Mouse (Mus musculus): ENCODE measurements around the gene Med4. TPM values are rescaled to one million over a fixed set of nuclear protein-coding genes. Genes with fewer than 3 reads are reported as not detected.

Gene Med4
- polyA plus RNA-seq, 1 experiment from 2014 or later = 104 TPM

DNA sequence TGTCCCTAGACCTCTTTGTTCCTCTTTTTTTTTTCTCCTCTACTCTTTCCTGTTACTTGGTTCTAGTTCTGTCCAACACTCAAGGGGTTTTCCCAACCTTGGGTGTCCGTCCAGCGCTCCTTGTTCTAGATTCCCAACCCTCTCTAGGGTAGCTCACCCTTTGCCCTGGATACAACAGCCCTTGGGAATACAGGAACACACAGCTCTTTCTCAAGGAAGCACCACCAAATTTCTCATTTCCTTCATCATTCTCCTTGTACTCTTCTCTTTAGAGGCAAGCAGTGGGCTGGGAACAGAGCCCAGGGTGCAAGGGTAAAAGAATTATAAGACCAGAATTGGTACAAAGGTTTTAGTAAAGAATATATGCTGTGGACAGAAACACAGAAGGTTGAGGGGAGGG is 25.8 kb downstream of the Med4 start:
- Histone ChIP-seq H3K27ac (no peak overlapping the region), H3K9ac (no peak overlapping the region), H3K4me1 (0 out of 2 replicates have a peak, but pooled peaks cover 3% of the 10 kb centered on the region), H3K4me2 (replicated peaks) (no peak overlapping the region), H3K9me3 (no peaks in the 10 kb centered on the region), H3K4me3 (no peak overlapping the region), H3K27me3 (no peaks in the 10 kb centered on the region), H3K36me3 (no peaks in the 10 kb centered on the region)
- ATAC-seq (ENCODE audit: insufficient number of reproducible peaks, insufficient read depth, low FRiP score, low TSS enrichment) = no peak
- WGBS = 87% methylated on average over 2 of the region's 2 CpGs

DNA sequence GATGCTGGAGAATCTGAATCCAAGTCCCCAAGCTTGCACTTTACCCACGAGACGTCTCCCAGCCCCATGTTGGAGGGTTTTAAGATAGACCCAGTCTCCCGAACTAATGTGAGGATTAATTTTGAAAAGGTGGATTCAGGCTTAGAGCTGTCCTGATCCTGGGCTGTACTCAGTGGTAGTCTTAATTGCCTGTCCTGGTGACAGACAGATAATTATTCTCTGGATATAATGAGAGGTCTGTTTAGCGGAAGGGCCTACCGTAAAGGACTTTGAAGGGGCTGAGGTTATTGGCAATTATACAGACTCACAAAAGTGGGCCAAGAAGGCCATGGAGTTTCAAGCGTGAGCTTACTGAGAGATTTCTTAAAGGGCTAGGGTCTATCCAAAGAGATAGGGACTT is 34.0 kb downstream of the Med4 start:
- no peak overlapping the region for H3K4me2 ChIP-seq (replicated peaks)
- no peaks in the 10 kb centered on the region for H3K9me3 ChIP-seq
- no peak for ATAC-seq (ENCODE audit: insufficient number of reproducible peaks, insufficient read depth, low FRiP score, low TSS enrichment)
- no peaks in the 10 kb centered on the region for H3K36me3 ChIP-seq
- H3K4me1 ChIP-seq = no peaks in the 10 kb centered on the region
- no peak overlapping the region for H3K27ac ChIP-seq
- no peak overlapping the region for H3K4me3 ChIP-seq
- H3K27me3 ChIP-seq = no peaks in the 10 kb centered on the region
- no peak overlapping the region for H3K9ac ChIP-seq
- WGBS = 57% methylated on average over 6 of the region's 6 CpGs

DNA sequence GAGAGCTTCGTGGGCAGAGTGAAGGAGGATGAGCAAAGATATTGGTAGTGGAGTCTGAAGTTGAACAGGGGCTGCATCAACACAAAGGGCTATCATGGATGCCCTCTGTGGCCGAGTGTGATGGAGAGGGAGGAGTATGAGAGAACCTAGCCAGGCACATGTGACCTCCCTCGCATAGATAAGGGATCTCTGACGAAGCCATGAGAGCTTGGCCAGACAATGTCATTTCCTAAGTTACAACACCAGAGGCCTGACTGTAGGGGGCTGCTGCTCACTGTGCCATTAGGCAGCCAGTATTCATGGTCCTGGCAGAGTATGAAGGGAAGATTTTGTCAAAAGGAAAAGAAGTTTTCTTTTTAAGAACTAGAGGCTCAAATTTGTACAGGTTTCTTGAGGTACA is 37.2 kb downstream of the Med4 start:
- Histone ChIP-seq H3K36me3 (no peaks in the 10 kb centered on the region), H3K4me2 (replicated peaks) (no peak overlapping the region), H3K4me1 (no peaks in the 10 kb centered on the region), H3K27me3 (no peaks in the 10 kb centered on the region), H3K4me3 (no peak overlapping the region), H3K27ac (no peak overlapping the region), H3K9ac (no peak overlapping the region), H3K9me3 (no peaks in the 10 kb centered on the region)
- ATAC-seq (ENCODE audit: insufficient number of reproducible peaks, insufficient read depth, low FRiP score, low TSS enrichment) = no peak
- WGBS = 65% methylated on average over 4 of the region's 4 CpGs

DNA sequence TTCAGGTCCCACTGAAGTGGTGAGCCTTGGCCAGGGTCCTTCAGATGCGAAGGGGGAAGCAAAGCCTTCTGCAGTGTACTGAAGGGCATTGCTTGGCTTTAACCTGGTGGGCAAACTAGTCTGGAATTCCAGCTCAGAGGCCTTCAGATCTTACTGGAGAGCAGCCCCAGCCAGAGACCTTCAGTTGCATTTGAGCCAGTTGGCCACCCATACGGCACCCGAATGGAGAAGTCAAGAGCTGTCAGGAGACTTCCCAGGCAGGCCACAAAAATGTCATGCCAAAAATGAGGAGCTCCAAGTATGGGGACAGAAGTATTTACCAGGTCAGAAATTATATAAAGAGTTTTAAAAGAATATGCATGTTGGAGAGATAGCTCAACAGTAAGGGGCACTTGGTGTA is 38.2 kb downstream of the Med4 start, which contains the start of gene Nudt15:
TSS of gene Nudt15 (minus strand) at position 192 of the 400 bp plus-strand sequence.
- no peak within 1 kb of the TSS for H3K27ac ChIP-seq
- H3K9ac ChIP-seq = no peak within 1 kb of the TSS
- no peak within 1 kb of the TSS for H3K4me3 ChIP-seq
- H3K36me3 ChIP-seq = no peaks in the 10 kb centered on the region
- no peak for ATAC-seq (ENCODE audit: insufficient number of reproducible peaks, insufficient read depth, low FRiP score, low TSS enrichment)
- H3K4me2 ChIP-seq (replicated peaks) = no peak within 1 kb of the TSS
- no peaks in the 10 kb centered on the region for H3K4me1 ChIP-seq
- H3K9me3 ChIP-seq = no peaks in the 10 kb centered on the region
- 86% methylated on average over 3 of the region's 3 CpGs for WGBS
- no peaks in the 10 kb centered on the region for H3K27me3 ChIP-seq

DNA sequence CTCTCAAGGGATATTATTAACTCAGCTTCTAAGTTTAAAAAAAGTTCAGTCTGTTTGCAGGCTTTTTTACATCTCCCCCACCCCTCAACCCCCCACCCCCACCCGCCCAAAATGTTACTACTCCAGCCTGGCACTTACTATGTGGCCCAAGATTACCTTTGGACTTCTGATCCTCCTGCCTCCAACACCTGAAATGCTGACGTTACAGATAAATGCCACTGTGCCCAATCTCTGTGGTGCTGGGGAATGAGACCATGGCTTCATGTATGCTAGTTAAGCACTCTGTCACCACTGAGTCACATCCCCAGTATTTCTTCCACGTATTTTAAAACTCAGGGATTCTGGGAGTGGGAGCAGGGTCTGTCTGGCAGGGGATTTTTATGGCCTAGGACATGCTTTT is 40.5 kb downstream of the Med4 start:
- Histone ChIP-seq H3K4me3 (no peak overlapping the region), H3K36me3 (no peaks in the 10 kb centered on the region), H3K27ac (no peak overlapping the region), H3K4me1 (peaks cover 6% of the 10 kb centered on the region), H3K4me2 (replicated peaks) (no peak overlapping the region), H3K27me3 (no peaks in the 10 kb centered on the region), H3K9ac (no peak overlapping the region), H3K9me3 (no peaks in the 10 kb centered on the region)
- no peak for ATAC-seq (ENCODE audit: insufficient number of reproducible peaks, insufficient read depth, low FRiP score, low TSS enrichment)
- WGBS = 54% methylated on average over 3 of the region's 3 CpGs

DNA sequence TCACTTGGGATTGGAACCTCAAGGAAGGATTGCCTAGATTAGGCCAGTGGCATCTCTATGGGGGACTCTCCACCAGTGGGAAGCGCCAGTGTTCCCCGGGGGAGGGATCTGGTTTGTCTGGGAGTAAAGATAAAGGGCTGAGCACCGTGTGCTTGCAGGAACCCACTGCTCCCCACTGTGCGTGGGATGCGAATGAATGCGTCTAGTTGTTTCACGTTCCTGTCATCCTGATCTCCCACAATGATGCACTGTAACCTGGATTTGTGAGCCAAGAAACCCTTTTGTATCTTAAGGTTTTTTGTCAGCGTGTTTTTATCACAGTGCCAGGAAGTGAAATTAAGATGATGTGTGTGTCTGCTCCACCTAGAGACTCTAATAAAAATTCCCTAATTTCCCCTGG is 40.9 kb downstream of the Med4 start:
- no peak overlapping the region for H3K4me2 ChIP-seq (replicated peaks)
- no peak overlapping the region for H3K4me3 ChIP-seq
- no peak overlapping the region for H3K9ac ChIP-seq
- peaks cover 6% of the 10 kb centered on the region for H3K4me1 ChIP-seq
- no peak overlapping the region for H3K27ac ChIP-seq
- H3K27me3 ChIP-seq = no peaks in the 10 kb centered on the region
- no peak for ATAC-seq (ENCODE audit: insufficient number of reproducible peaks, insufficient read depth, low FRiP score, low TSS enrichment)
- WGBS = 48% methylated on average over 8 of the region's 8 CpGs
- no peaks in the 10 kb centered on the region for H3K9me3 ChIP-seq
- no peaks in the 10 kb centered on the region; the same call in 1 of the 2 replicates for H3K36me3 ChIP-seq

DNA sequence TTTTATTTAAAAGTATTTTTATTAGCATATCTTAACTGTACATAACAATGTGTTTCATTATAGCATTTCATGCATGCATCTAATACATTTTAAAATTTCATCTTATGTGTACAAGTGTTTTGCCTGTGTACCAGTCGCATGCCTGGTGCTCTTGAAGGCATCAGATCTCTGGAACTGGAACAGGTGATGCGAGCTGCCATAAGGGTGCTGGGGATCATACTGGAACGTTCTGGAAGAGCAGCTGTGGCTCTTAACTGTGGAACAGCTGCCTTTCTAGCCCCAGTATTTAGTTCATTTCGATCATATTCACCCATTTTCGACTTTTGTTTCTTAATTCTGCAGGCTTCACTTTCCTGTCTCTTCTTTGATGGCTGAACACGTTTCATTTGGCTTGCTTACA is 41.3 kb downstream of the Med4 start:
- peaks cover 6% of the 10 kb centered on the region for H3K4me1 ChIP-seq
- no peak overlapping the region for H3K4me2 ChIP-seq (replicated peaks)
- H3K27me3 ChIP-seq = no peaks in the 10 kb centered on the region
- H3K4me3 ChIP-seq = no peak overlapping the region
- no peak overlapping the region for H3K27ac ChIP-seq
- H3K36me3 ChIP-seq = peaks cover 4% of the 10 kb centered on the region; the same call in 1 of the 2 replicates
- WGBS = 80% methylated on average over 6 of the region's 6 CpGs
- H3K9ac ChIP-seq = no peak overlapping the region
- no peak for ATAC-seq (ENCODE audit: insufficient number of reproducible peaks, insufficient read depth, low FRiP score, low TSS enrichment)
- H3K9me3 ChIP-seq = no peaks in the 10 kb centered on the region

DNA sequence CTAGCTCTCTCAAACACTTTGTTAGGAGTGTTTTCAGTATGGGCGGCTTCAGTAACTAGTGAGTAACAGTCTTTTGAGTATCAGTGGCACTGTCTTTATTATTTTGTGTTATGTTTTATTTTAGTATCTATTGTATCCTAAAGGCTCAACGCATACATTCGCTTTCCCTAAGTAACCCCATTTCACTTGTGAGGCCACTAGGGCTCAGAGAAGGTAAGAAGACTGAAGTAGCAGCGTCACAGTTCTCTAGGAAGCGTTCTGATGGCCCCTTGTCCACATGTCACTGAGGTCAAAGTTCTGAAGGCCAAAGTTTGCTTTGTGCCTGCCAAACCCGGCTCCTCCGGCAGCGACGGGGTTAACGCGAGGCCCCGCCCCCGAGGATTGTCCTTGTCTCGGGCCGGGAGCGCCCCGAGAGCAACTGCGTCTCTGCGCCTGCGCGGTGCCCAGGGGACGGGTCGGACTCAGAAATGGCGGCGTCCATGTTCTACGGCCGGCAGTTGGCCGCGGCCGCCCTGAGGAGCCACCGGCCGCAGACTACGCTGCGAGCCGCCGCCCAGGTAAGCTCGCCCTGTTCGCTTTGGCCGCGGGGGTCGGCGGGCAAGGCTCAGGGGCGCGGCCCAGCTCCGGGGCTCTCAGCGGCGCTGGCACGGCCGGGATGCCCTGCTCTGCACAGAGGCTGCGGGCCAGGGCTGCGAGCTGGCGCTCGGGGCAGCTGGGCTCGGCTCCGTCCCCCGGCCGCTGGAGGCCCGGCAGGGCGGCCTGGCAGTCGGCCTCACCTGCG is 42.7 kb downstream of the Med4 start:
- peak; percentile 92 for ATAC-seq (ENCODE audit: insufficient number of reproducible peaks, insufficient read depth, low FRiP score, low TSS enrichment)
- no peaks in the 10 kb centered on the region for H3K27me3 ChIP-seq
- peak overlapping the region; percentile 85 for H3K4me3 ChIP-seq
- peaks cover 6% of the 10 kb centered on the region for H3K4me1 ChIP-seq
- H3K9ac ChIP-seq = peak overlapping the region; percentile 87
- peak overlapping the region; percentile 79 for H3K4me2 ChIP-seq (replicated peaks)
- WGBS = 3% methylated on average over 56 of the region's 61 CpGs
- H3K9me3 ChIP-seq = no peaks in the 10 kb centered on the region
- peak overlapping the region; percentile 70 for H3K27ac ChIP-seq
- H3K36me3 ChIP-seq = peaks cover 6% of the 10 kb centered on the region; the same call in 1 of the 2 replicates

DNA sequence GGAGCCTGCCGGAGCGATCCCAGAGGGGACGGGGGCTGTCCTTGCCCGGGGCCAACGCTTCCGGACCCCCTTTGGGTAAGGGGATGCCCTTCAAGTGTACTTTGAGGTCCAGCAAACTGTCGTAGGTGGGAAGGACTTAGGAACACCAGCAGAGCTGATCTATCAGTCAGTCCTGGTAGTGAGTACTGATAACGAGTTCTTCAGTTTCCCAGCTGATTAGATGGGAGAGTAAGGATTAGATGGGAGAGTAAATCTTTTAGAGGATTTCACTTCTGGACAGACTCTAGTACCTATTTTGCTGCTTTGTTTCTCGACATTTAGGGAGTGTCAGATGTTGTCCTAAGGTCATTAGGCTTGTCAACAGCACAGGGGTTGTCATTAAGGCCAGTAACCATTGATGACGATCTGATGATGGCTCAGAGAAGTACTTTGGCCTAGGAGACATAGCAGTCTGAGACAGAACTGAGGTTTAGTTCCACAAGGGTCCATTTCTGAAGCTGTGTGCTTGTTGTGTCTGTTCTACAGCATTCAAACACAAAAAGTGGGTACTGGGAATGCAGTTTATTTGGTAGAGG is 43.4 kb downstream of the Med4 start:
- no peaks in the 10 kb centered on the region for H3K27me3 ChIP-seq
- H3K9me3 ChIP-seq = no peaks in the 10 kb centered on the region
- H3K4me2 ChIP-seq (replicated peaks) = peak overlapping the region; percentile 79
- WGBS = under 1% methylated on average over 10 of the region's 10 CpGs
- peak overlapping the region; percentile 70 for H3K27ac ChIP-seq
- ATAC-seq (ENCODE audit: insufficient number of reproducible peaks, insufficient read depth, low FRiP score, low TSS enrichment) = peak; percentile 72
- H3K4me1 ChIP-seq = peaks cover 6% of the 10 kb centered on the region
- H3K4me3 ChIP-seq = peak overlapping the region; percentile 85
- H3K36me3 ChIP-seq = peaks cover 6% of the 10 kb centered on the region; the same call in 1 of the 2 replicates
- peak overlapping the region; percentile 87 for H3K9ac ChIP-seq

Other genes with a start within 250 kb of the Med4 start
- 24.3 and 24.6 TPM in 2 replicates for gene Rb1, start 184.2 kb upstream of the Med4 start, polyA plus RNA-seq (2016; fragmentation: Nextera tagmentation; extraction: Ambion mirVana)
- gene Itm2b, start 124.7 kb upstream of the Med4 start, polyA plus RNA-seq (2016; fragmentation: Nextera tagmentation; extraction: Ambion mirVana) = 464 and 478 TPM in 2 replicates
- 92.5 and 107 TPM in 2 replicates for gene Sucla2, start 15.3 kb downstream of the Med4 start, polyA plus RNA-seq (2016; fragmentation: Nextera tagmentation; extraction: Ambion mirVana)
- gene Nudt15, start 38.2 kb downstream of the Med4 start, polyA plus RNA-seq (2016; fragmentation: Nextera tagmentation; extraction: Ambion mirVana) = 6.6 and 7.4 TPM in 2 replicates
- gene Gm21750, start 151.2 kb downstream of the Med4 start, polyA plus RNA-seq (2016; fragmentation: Nextera tagmentation; extraction: Ambion mirVana) = not detected in 2 replicates

Data from embryonic facial prominence, embryonic 12.5 days (tissue).